Mouse (Mus musculus): Measurements from ENCODE around the gene D330020A13Rik. TPM values are rescaled to one million over a fixed set of nuclear protein-coding genes. Genes with fewer than 3 reads are reported as not detected.

Gene D330020A13Rik
- total and polyA plus RNA-seq, 3 experiments, result not detected

DNA sequence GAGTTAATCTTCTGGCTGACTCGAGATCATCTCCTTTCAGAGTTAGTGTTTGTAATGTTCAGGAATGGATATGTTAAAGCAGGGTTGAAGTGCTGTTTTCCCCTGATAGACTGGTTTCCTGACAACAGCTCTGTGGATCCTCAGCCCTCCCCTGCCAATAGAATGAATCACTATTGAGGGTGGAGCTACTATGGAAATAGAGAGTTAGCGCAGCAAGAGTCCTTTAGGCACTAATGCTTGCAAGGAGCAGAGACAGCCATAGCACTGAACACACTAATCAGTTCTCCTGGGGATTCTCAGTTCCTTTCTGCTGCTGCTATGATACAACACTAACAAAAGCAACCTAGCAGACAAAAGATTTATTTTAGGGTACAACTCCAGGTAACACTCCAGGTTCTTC, 26.2 kb downstream of the D330020A13Rik start:
- Histone ChIP-seq H3K9me3 (replicated peaks; ENCODE audit: insufficient read depth, low read length) (no peaks in the 10 kb centered on the region), H3K27me3 (ENCODE audit: control insufficient read depth in 1 of 2, insufficient read depth in 2 of 2, low read length in 2 of 2) (no peaks in the 10 kb centered on the region), H3K79me2 (ENCODE audit: control insufficient read depth, insufficient read depth, low read length, poor library complexity) (no peaks in the 10 kb centered on the region), H3K9ac (ENCODE audit: control insufficient read depth, low read depth, low read length, poor library complexity, severe bottlenecking) (no peak overlapping the region), H3K27ac (ENCODE audit: control insufficient read depth, low read depth, low read length) (no peak overlapping the region), H3K4me1 (ENCODE audit: control insufficient read depth in 1 of 2, insufficient read depth in 2 of 2, low read length in 2 of 2) (no peaks in the 10 kb centered on the region), H3K4me3 (ENCODE audit: control insufficient read depth in 1 of 2, insufficient read depth in 1 of 2, low read depth in 2 of 2, low read length in 2 of 2) (no peak overlapping the region), H3K36me3 (ENCODE audit: control insufficient read depth in 1 of 2, insufficient read depth in 2 of 2, low read length in 2 of 2) (no peaks in the 10 kb centered on the region)
- DNase-seq (ENCODE audit: low read depth, low spot score), result no peak
- TF ChIP-seq USF1 (IDR thresholded peaks at IDR 0.05; ENCODE audit: low read depth, low read length) (no peak), EP300 (IDR thresholded peaks at IDR 0.05; ENCODE audit: low read depth in 1 of 2, low read length in 2 of 2) (no peak), TBP (IDR thresholded peaks at IDR 0.05; ENCODE audit: low read depth, low read length) (no peak), GABPA (IDR thresholded peaks at IDR 0.05; ENCODE audit: low read depth, low read length) (no peak), MAFK (IDR thresholded peaks at IDR 0.05; ENCODE audit: borderline replicate concordance, low read depth, low read length) (no peak), SMC3 (IDR thresholded peaks at IDR 0.05; ENCODE audit: low read depth, low read length) (no peak), ETS1 (IDR thresholded peaks at IDR 0.05; ENCODE audit: low read depth, low read length) (no peak), CTCF (IDR thresholded peaks at IDR 0.05 in 2 of 3, conservative IDR thresholded peaks at IDR 0.05 in 1 of 3; ENCODE audit: control insufficient read depth in 1 of 3, insufficient read depth in 1 of 3, low read depth in 2 of 3, low read length in 3 of 3, poor library complexity in 1 of 3, severe bottlenecking in 1 of 3) (no peak), RAD21 (IDR thresholded peaks at IDR 0.05; ENCODE audit: low read depth, low read length) (no peak), USF2 (IDR thresholded peaks at IDR 0.05; ENCODE audit: borderline replicate concordance in 1 of 2, insufficient read depth in 1 of 2, low read depth in 1 of 2, low read length in 2 of 2) (no peak), MYB (IDR thresholded peaks at IDR 0.05; ENCODE audit: low read depth, low read length) (no peak), MEF2A (IDR thresholded peaks at IDR 0.05; ENCODE audit: extremely low read depth, insufficient replicate concordance, low read depth, low read length, poor library complexity, severe bottlenecking) (no peak), POLR2A (IDR thresholded peaks at IDR 0.05; ENCODE audit: control insufficient read depth in 1 of 2, insufficient read depth in 1 of 2, low read depth in 1 of 2, low read length in 2 of 2, poor library complexity in 1 of 2) (no peak), E2F4 (IDR thresholded peaks at IDR 0.05; ENCODE audit: borderline replicate concordance, low read depth, low read length) (no peak)

GRCm38 (mm10) chr6:120324295-120324927, 30.2 kb downstream of the D330020A13Rik start:
- H3K27me3 ChIP-seq (ENCODE audit: control insufficient read depth in 1 of 2, insufficient read depth in 2 of 2, low read length in 2 of 2), result no peaks in the 10 kb centered on the region
- no peak overlapping the region for H3K9ac ChIP-seq (ENCODE audit: control insufficient read depth, low read depth, low read length, poor library complexity, severe bottlenecking)
- peak; percentile 79 for TF ChIP-seq RAD21 (IDR thresholded peaks at IDR 0.05; ENCODE audit: low read depth, low read length)
- TF ChIP-seq ELF1 (IDR thresholded peaks at IDR 0.05; ENCODE audit: low read depth, low read length), result no peak
- peak; percentile 84 to 95 (median 88) for TF ChIP-seq CTCF (IDR thresholded peaks at IDR 0.05 in 2 of 3, conservative IDR thresholded peaks at IDR 0.05 in 1 of 3; ENCODE audit: control insufficient read depth in 1 of 3, insufficient read depth in 1 of 3, low read depth in 2 of 3, low read length in 3 of 3, poor library complexity in 1 of 3, severe bottlenecking in 1 of 3)
- peak; percentile 25; the same call in 1 of the 2 replicates for TF ChIP-seq ZC3H11A (IDR thresholded peaks at IDR 0.05; ENCODE audit: low read depth, low read length)
- no peak for TF ChIP-seq TCF12 (IDR thresholded peaks at IDR 0.05; ENCODE audit: low read depth, low read length)
- TF ChIP-seq SMC3 (IDR thresholded peaks at IDR 0.05; ENCODE audit: low read depth, low read length), result peak; percentile 67
- peak; percentile 90 for DNase-seq (ENCODE audit: low read depth, low spot score)
- no peak overlapping the region for H3K27ac ChIP-seq (ENCODE audit: control insufficient read depth, low read depth, low read length)
- no peaks in the 10 kb centered on the region for H3K9me3 ChIP-seq (replicated peaks; ENCODE audit: insufficient read depth, low read length)
- H3K4me1 ChIP-seq (ENCODE audit: control insufficient read depth in 1 of 2, insufficient read depth in 2 of 2, low read length in 2 of 2), result no peaks in the 10 kb centered on the region
- no peak overlapping the region for H3K4me3 ChIP-seq (ENCODE audit: control insufficient read depth in 1 of 2, insufficient read depth in 1 of 2, low read depth in 2 of 2, low read length in 2 of 2)
- peaks cover 0 to 7% of the 10 kb centered on the region in 2 experiments; a peak in 2 of 4 replicates for H3K36me3 ChIP-seq (ENCODE audit: control insufficient read depth in 1 of 2, insufficient read depth in 2 of 2, low read length in 2 of 2)
- no peaks in the 10 kb centered on the region for H3K79me2 ChIP-seq (ENCODE audit: control insufficient read depth, insufficient read depth, low read length, poor library complexity)

Measured in MEL (cell line).